Mouse (Mus musculus): ENCODE results near the gene Phlda3. TPM values are rescaled to one million over a fixed set of nuclear protein-coding genes. Genes with fewer than 3 reads are reported as not detected.

The Phlda3 gene
- total RNA-seq, 1 experiment from 2014 or later = 1.4 TPM

- no peak for ATAC-seq (replicated peaks; ENCODE audit: insufficient number of reproducible peaks, low FRiP score, low TSS enrichment, poor library complexity, severe bottlenecking)
These were observed 10.6 kb upstream of the Phlda3 start for GRCm38 (mm10) chr1:135755287-135755686.

DNA sequence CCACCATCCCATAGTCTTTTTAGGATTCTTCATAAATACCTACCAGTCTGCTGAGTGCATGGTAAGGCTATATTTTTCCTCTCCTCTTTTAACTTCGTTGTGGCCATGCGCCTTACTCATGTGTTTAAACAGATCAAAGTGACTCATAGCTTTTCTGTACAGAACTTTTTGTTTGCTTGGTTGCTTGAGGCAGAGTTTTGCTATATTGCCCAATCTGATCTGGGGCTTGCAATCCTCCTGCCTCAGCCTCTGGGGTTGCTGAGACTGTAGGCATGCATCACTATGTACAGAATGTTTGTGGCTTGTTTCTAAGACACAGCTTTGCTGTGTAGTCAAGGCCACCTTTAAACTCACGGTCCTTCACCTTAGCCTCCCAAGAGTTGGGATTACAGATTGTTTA lies 10.0 kb upstream of the Phlda3 start:
- no peak for ATAC-seq (replicated peaks; ENCODE audit: insufficient number of reproducible peaks, low FRiP score, low TSS enrichment, poor library complexity, severe bottlenecking)

DNA sequence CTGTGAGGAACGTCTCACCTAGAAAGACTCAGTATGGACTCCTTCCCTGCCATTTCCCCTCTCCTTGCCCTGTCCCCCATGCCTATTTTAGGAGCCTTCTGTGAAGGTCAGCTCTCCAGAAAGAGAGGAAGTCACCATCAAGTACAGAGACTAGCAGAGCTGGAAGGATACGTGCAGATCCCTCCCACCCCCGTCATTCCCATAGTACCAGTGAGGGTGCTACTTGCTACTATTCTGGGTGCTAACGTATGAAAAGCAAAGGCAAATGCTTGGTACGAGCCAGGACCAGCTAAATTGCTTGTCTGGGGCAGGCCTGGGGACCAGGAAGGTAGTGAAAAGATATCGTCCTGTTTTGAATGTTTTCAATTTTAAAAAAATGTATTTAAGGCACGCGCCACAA lies 8.6 kb upstream of the Phlda3 start:
- ATAC-seq (replicated peaks; ENCODE audit: insufficient number of reproducible peaks, low FRiP score, low TSS enrichment, poor library complexity, severe bottlenecking) = no peak

DNA sequence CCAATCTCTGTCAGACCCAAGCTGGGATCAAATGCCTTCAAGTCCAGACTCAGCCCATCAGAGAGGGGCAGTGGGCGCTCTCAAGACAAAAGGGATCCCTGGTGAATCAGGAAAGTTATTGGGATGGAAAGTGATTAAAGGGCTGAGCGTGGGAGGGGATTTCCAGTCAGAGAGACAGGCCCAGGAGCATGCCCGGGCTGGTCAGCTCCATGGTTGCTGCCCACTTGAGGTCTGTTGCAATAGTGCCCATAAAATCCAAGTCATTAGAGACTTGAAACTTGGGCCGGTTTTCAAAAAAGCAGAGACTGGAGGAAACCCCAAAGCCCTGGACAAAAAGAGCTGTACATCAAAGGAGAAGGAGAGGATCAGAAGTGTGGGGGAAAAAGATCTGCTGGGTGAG lies 6.2 kb upstream of the Phlda3 start:
- no peak for ATAC-seq (replicated peaks; ENCODE audit: insufficient number of reproducible peaks, low FRiP score, low TSS enrichment, poor library complexity, severe bottlenecking)

DNA sequence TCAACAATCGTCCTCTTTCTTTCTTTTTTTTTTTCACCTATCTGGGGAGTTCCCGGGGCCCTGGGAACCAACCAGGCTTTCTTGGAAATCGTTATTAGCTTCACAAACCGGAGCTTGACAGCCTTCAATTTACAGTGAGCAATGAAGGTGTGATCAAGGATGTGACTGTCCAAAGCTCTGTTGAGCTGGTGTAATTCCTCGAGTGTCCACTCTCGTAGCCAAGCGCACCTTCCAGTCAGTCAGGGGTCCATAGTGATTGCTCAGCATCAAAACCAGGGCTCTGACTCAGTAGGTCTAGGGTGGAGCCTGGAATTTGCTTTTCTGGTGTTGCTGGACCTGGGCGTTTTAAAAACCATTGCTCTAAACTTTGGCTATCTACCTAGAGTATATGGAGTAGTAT lies 5.7 kb upstream of the Phlda3 start:
- no peak for ATAC-seq (replicated peaks; ENCODE audit: insufficient number of reproducible peaks, low FRiP score, low TSS enrichment, poor library complexity, severe bottlenecking)

DNA sequence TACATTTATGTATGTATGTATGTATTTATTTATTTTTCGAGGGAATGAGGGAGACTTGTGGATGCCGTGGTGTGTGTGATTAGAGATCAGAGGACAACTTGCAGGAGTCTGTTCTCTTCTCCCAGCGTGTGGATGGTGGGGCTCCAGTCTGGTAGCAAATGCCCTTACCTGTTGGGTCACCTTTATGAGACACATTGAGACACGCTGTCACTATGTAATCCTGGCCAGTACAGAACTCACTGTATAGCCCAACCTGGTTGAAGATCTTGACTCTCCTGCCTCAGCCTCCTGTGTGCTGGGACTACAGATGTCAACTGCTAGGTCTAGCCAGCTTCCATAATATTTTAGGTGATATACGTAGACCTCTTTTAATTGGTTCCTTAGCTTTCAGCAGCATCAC lies 4.2 kb upstream of the Phlda3 start:
- ATAC-seq (replicated peaks; ENCODE audit: insufficient number of reproducible peaks, low FRiP score, low TSS enrichment, poor library complexity, severe bottlenecking) = no peak

DNA sequence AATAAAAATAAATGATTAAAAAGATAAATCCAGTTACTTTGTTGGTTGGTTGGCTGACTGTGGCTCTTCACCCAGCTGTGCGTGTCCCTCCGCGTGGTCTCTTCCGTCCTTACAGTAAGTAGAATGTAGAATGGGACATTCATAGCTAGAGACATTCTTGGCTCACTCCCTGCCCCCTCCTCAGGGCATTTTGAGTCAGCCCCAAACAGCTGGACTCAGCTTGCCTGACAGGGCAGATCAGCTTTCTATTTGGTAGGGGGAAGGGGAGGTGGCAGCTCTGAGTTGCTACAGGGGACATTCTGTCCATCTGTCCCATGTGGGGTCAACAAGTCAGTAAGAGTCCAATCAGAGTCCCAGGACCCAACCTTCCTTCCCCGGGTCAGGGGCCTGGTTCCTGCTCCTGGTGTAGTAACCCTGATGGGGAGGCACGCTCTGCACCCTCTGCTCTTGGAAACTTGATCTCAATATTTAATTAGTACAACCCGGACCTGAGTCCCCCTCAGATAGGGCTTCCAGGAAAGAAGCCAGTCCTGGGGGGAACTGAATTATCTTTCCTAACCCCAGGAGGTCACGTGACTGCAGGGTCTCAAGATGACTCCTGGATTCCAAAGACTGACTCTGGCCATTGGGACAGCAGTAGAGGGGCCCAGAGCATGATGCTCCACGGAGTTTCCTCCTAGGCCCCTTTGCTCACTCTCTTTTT lies 2.3 kb upstream of the Phlda3 start:
- no peak for ATAC-seq (replicated peaks; ENCODE audit: insufficient number of reproducible peaks, low FRiP score, low TSS enrichment, poor library complexity, severe bottlenecking)

GRCm38 (mm10) chr1:135764206-135764528 lies 1.8 kb upstream of the Phlda3 start:
- ATAC-seq (replicated peaks; ENCODE audit: insufficient number of reproducible peaks, low FRiP score, low TSS enrichment, poor library complexity, severe bottlenecking) = no peak

GRCm38 (mm10) chr1:135766592-135767306 lies 830 bp downstream of the Phlda3 start:
- no peak for ATAC-seq (replicated peaks; ENCODE audit: insufficient number of reproducible peaks, low FRiP score, low TSS enrichment, poor library complexity, severe bottlenecking)

GRCm38 (mm10) chr1:135767324-135767890 lies 1.5 kb downstream of the Phlda3 start:
- ATAC-seq (replicated peaks; ENCODE audit: insufficient number of reproducible peaks, low FRiP score, low TSS enrichment, poor library complexity, severe bottlenecking) = 0 out of 2 replicates have a peak, but pooled peaks have one; percentile 14

DNA sequence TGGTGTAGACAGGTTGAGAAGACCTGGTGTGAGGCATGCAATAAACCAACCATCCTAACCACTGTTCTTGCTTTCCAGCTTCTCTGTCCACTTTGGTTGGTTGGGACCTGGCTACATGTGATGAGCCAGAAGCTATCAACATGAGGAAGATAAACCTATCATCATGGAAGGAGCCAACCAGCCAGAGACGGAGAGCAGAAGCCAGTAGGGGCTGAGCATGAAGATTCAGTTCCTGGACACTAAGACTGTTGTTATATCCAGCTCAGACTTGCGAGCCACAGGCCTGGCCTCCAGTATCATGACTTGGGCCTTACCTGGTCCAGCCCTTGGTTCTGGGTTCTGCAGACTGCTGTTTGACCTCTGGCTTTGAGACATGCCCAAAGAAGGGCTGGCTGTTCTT lies 2.5 kb downstream of the Phlda3 start:
- no peak for ATAC-seq (replicated peaks; ENCODE audit: insufficient number of reproducible peaks, low FRiP score, low TSS enrichment, poor library complexity, severe bottlenecking)

GRCm38 (mm10) chr1:135770237-135770636 lies 4.3 kb downstream of the Phlda3 start:
- ATAC-seq (replicated peaks; ENCODE audit: insufficient number of reproducible peaks, low FRiP score, low TSS enrichment, poor library complexity, severe bottlenecking) = no peak

DNA sequence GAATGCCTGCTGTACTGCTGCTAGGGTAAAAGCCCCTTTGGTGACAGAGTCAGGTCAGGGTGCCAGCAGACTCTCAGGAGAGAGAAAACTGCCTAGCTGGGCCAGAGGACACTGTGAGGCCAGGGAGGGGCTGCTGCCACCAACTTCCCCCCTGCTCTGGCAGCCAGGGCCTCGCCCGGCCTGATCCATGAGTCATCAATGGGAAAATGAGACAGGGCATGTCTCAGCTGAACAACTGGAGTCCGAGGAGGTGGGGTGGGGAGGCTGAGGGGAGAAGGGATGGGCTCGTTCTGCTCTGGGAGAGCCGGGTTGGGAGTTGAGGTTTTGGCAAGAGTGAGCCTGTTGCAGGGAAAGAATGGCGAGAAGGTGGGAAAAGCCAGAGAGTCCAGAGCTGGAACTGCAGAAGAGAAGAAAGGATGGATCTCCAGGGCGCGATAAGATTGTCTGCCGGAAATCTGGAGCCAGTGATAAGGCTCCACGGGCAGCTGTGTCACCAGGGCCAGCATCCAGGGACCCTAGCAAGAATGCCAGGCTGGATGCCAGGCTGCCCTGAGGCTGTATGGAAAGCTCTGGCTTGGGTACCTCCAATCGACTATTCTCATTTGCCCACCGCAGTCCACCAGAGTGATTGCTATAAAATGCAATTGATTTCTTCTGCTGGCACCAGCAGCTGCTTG lies 5.1 kb downstream of the Phlda3 start:
- no peak for ATAC-seq (replicated peaks; ENCODE audit: insufficient number of reproducible peaks, low FRiP score, low TSS enrichment, poor library complexity, severe bottlenecking)

DNA sequence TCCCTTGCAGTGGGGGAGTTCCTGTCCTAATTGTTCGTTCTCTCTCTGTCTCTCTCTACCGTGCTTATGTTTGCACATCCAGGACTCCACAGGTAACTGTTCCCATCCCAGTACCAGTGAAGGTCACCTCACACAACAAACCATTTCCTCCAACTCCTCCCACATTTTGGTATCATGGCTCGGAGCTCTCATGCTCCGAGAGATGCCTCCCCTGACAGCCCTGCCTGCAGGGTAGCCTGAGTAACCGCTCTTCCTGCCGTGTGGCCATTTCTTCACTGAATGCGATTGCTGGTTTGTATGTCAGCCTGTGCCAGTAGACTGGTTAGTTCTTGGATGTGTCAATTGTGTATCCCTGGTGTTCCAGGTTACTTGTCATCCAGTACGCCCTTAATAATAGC lies 5.7 kb downstream of the Phlda3 start:
- no peak for ATAC-seq (replicated peaks; ENCODE audit: insufficient number of reproducible peaks, low FRiP score, low TSS enrichment, poor library complexity, severe bottlenecking)

DNA sequence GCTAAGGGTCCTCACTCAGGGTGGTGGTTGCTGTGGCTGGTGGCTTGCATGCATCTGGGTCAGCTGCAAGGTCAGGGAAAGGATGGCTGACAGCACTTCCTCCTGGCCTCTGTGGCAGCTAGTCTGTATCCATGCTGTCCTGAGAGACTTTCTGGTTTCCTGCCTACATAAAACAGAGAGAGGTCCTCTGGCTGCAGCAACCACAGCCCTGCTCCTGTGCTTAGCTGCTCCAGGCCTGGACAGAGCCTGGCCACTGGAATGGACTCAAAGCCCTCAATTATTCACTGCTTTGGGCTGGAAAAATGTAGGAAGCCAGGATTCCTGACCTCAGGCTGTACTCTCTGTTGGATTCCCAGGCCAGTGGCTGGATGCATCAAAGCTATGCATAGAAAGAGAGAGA lies 10.7 kb downstream of the Phlda3 start:
- ATAC-seq (replicated peaks; ENCODE audit: insufficient number of reproducible peaks, low FRiP score, low TSS enrichment, poor library complexity, severe bottlenecking) = no peak

- no peak for ATAC-seq (replicated peaks; ENCODE audit: insufficient number of reproducible peaks, low FRiP score, low TSS enrichment, poor library complexity, severe bottlenecking)
These were observed 11.1 kb downstream of the Phlda3 start for GRCm38 (mm10) chr1:135777046-135777445.

DNA sequence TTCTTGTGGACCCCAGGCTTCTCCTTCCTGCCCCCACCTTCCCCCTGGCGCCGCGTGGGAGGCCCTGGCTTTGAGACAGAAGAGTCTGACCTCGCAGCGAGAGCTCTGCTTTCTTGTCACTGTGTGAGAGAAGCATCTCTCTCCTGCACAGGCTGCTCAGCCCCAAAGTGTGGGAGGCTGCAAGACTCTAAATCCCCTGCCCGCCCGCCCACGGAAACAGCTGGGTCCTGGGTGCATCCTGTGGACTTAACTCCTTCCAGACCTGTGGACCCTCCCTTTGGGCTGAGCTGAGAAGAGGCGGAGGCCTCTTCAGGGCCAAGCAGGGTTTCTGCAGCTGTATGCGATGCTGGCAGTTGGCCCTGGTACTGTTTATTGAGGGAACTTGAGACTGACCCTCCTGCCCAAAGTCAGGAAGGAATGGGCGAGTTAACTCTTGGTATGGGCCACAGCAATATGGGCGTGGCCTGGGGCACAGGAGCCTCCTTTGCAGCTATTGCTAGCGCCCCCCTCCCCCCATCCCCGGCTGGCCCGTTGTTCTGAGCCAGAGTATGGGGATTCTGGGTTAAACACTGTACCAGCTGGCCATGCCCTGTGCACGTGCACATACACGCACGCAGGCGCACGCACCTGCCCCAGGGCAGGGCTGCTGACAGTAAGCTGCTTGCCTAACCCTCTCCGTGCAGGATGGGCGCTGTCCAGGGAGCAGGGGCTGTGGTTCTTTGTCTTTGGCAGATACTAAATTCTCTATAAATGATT lies 13.0 kb downstream of the Phlda3 start, which contains the start of gene Tnni1:
Gene Tnni1, plus strand, starts transcription at position 655 of the 756 bp plus-strand sequence.
- no peak for ATAC-seq (replicated peaks; ENCODE audit: insufficient number of reproducible peaks, low FRiP score, low TSS enrichment, poor library complexity, severe bottlenecking)

DNA sequence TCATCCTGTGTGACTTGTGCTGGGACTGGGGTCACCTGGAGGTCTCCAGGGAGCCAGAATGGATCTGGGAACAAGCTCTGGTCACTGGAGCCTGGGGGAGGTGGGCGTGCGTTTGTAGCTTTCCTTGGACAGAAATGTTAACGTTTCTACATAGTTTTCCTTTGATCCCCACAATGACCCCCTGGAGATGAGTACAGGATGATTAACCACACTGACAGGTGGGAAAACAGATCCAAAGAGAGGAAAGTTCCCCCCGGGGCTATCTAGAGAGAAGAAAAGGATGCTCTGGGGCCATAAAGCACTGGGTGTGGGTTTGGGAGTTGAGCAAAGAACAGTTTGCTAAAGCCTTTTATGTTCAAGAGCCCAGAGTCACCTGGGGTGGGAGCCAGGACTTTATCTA lies 14.7 kb downstream of the Phlda3 start:
- no peak for ATAC-seq (replicated peaks; ENCODE audit: insufficient number of reproducible peaks, low FRiP score, low TSS enrichment, poor library complexity, severe bottlenecking)

- ATAC-seq (replicated peaks; ENCODE audit: insufficient number of reproducible peaks, low FRiP score, low TSS enrichment, poor library complexity, severe bottlenecking) = peak; percentile 72
These were observed 15.3 kb downstream of the Phlda3 start for GRCm38 (mm10) chr1:135781220-135781619.

All from monocyte, adult 5-6 weeks (primary cell).